Mouse (Mus musculus) T-helper 17 cell (primary cell): ENCODE results near the gene Hapln4.

Source experiments
- in situ Hi-C, 2 experiments: fragments of 300-600 bp; cut with MboI, MseI; formaldehyde crosslinking; loops; 1 replicate in 1 of 2; 2 replicates in 1 of 2; pipeline ENCODE4 v1.15.1; 2025; ENCODE audit warnings: high pct_unique_total_duplicates in 2 of 2

Hapln4 gene

DNA sequence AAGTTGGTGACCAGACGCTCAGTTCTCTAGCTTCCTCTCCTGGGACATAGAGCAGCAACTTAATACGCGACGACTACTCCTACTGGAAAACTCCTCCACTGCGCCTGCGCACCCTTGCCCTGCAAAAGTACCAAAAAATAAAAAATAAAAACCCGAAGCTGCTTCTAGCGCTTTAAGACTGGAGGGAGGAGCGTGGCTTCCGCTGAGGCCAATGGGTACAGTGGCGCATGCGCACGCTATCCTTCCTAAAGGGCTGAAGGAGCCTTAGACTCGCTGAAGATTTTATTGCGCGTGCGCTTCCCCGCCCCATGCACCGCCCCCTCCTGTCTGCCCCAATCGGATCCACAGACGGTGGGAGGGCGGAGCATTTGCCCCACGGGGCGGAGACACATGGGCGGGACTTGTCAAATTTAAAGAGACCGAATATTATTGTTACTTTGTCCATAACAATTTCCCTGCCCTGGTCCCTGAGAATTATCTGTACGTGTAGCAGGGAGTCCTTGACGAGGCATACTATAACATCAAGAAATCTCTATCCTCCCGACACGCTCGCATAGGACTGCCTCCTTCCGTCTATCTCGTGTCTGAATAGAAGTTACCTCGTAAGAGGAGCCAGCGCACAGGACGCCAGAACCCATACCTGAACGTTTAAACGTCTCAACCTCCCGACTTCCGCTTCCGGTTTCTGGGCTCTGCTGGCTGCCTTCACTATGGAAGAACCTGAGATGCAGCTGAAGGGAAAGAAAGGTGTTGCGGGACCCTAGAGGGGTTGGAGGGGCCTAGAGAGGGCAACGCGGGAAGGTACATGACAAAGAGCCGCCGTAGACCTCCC lies 56.0 kb downstream of the Hapln4 start, which contains the start of the genes Rfxank, Borcs8 and Mef2b:
TSS of gene Rfxank (minus strand) at position 129 of the 832 bp plus-strand sequence.
TSS of gene Borcs8 (plus strand) at position 474 of the 832 bp plus-strand sequence.
TSS of gene Mef2b (plus strand) at position 686 of the 832 bp plus-strand sequence.
- in situ Hi-C loops: no loop called here

DNA sequence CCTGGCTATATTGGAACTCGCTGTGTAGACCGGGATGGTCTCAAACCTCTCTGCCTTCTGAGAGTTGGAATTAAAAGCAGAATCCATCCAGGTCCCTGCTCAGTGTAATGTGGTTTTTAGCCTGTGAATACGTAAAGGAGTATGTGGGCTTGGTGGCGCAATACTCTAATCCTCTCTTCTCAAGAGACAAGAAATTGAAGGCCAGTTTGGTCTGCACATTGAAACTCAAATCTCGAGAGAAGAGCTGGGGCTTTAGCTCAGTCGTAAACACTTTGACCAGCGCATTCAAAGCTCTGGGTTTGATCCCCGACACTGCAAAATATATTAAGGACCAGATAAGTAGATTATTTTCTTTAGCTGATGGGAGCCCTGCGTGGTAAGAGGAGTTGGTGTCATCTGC lies 56.7 kb downstream of the Hapln4 start:
- in situ Hi-C loops: no loop called here
